Mouse (Mus musculus): Measurements from ENCODE around the gene Olfm2. TPM values are rescaled to one million over a fixed set of nuclear protein-coding genes. Genes with fewer than 3 reads are reported as not detected.
"Not testable (repeated sequence)": the region's sequence is repeated elsewhere in the genome, so short reads cannot be mapped to it uniquely, and the experiment has no call there.

Olfm2 gene
- total RNA-seq, 2 experiments from 2014 or later = 3.3 to 6.4 TPM

DNA sequence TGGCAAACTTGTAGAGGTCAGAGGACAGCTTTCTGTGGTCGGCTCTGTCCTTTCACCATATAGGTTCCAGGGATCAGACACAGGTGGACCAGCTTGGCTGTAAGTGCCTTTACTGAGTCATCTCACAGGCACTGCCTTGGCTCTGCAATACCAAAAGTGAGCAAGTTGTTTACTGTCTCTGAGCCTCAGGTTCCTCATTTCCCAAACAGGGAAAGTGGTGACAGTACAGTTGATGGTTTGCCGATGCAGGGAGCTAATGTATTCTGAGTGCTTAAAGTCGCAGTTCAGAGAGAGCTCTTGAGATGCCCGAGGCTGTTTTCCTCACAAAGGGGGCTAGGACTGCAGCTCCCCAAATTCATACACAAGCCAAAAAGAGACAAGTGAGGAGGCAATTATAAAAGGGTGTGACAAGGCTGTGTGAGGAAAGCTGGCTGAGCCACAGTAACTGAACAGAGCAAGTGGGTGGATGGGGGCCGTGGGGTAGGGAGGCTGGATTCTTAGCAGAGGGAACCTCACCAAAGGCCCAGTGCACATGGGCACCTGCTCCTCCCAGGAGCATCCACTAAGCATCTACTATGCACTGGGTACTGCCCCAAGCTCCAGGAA is 49.9 kb downstream of the Olfm2 start:
- DNase-seq = no peak

DNA sequence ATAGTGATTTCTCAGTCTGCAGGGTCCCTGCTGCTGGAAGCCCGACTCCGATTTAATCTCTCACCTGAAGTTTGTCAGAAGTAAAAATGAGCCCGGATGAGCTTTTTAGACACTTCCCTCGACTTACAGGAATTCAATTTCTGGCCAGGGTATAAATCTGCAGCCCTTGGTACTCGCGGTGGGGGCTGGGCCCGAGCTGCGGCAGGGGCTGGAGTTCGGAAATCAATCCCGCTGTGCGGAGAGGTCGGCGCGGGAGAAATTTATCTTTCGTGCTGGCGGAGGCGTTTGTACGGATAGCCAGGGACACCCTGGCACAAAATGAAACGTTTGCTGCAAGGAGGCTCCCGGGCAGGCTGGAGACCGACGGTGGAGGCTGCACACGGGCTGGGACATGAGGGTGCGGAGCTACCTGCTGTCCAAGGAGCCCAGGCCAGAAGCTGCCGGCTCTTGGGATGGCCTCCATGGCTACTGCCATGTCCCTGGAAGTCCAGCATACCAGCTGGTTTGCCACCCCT is 51.4 kb downstream of the Olfm2 start:
- DNase-seq = peak; percentile 47

DNA sequence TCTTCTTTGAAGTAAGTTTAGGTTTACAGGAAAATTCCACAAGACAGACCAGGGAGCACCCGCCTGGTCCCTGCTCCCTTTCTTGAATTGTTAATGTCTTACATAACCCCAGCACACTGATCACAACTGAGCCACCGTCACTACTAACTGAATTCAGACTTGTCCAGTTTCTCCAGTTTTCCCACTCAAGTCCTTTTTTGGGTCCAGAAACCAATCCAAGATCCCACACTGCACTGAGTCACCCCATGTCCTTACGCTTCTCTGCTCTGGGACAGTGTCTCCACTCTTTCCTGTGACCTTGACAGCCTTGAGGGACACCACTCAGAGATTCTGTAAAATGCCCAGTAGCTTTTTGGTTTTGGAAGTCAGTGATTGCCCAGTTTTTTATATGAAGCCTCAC is 53.3 kb downstream of the Olfm2 start:
- DNase-seq = no peak

DNA sequence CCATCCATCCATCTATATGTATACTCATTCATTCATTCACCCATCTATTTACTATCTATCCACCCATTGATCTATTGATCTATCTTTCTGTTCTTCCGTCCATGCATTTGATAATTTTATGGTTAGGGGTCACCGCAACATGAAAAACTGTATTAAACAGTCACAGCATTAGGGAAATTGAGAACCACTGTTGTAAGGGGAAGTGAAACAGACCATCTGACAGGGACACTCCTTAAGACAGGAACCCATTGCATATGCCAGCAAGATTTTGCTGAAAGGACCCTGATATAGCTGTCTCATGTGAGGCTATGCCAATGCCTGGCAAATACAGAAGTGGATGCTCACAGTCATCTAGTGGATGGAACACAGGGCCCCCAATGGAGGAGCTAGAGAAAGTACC is 55.7 kb downstream of the Olfm2 start:
- not testable (repeated sequence) for DNase-seq

DNA sequence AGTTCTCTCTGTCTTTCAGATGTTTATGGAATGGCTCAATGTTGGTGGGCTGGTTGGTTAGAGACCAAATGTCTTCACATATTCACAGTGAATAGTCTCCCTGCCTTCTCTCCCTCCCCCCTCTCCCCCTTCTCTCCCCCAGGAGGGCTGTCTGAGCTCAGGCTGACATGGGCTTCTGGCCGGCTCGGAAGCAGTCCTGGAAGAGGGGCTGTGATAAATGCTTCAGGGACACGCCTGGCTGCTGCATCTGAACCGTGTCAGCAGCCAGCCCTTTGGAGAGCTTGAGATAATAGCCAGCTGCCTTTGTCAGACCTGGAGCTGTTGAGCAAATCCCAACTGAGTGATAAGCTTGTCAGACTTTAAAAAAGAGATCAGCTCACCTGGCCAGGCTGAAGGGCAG is 56.2 kb downstream of the Olfm2 start:
- DNase-seq = no peak

DNA sequence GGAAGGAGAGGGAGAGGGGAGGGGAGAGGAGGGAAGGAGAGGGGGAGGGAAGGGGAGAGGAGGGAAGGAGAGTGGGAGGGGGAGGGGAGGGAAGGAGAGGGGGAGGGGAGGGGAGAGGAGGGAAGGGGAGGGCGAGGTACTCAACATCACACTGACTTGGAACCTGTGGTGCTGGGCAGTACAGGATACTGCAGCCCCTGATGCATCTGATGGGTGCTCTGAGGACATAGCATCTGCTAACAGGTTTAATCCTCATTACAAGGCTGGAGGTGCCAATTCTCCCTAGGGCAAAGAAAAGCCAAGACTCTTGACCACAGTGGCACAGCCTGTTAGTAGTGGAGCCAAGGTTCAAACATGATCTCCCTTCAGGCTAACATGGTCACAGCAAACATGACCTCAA is 56.7 kb downstream of the Olfm2 start:
- no peak for DNase-seq

DNA sequence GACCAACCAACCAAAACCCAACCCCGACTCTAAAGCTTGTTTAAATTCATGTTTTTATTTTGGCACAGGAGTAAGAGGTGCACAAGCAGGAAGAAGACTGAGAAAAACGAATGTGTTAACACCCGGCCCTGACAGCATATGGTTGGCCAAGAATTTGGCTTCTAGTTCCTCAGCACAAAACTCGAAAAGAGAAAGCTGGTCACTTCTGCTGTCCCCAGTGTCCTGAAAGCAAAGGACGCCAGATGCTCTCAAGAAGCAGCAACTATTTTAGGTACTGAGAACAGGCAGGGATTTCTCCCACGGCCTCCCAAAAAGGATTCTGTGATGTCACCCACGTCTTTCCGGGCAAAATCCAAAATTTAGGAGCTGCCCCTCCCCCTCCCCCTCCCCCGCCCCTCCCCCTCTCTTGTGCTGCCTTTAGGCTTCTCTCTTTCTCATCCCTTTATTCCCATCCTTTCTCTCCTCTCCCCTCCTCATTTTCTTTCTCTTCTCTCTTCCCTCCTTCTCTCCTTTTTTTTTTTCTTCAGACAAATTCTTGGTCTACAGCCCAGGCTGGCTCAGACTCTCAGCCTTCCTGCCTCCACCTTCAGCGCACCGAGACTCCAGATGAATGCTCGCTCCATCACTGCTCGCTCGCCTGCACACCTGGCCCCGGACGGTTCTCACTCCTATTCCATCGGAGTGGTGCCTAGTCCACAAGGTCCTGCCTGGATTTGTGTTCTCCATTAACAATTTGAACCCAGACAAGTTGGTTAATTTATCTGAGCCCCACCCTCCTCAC is 60.9 kb downstream of the Olfm2 start:
- no peak for DNase-seq

DNA sequence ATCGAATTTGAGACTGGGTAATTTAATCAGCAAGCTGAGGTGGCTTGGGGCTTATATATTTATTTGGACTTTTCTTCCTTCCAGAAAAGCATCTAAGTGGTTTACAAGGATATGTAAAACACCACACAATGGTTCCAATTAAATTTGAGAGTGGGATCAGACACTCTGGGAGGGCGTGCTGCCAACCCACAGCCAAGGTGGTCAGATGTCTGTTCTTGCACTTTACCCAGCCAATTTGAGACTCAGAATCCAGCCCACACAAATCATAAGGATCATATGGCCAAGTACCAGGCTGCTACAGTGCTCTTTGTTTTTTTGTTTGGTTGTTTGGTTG is 63.8 kb downstream of the Olfm2 start:
- DNase-seq = no peak

DNA sequence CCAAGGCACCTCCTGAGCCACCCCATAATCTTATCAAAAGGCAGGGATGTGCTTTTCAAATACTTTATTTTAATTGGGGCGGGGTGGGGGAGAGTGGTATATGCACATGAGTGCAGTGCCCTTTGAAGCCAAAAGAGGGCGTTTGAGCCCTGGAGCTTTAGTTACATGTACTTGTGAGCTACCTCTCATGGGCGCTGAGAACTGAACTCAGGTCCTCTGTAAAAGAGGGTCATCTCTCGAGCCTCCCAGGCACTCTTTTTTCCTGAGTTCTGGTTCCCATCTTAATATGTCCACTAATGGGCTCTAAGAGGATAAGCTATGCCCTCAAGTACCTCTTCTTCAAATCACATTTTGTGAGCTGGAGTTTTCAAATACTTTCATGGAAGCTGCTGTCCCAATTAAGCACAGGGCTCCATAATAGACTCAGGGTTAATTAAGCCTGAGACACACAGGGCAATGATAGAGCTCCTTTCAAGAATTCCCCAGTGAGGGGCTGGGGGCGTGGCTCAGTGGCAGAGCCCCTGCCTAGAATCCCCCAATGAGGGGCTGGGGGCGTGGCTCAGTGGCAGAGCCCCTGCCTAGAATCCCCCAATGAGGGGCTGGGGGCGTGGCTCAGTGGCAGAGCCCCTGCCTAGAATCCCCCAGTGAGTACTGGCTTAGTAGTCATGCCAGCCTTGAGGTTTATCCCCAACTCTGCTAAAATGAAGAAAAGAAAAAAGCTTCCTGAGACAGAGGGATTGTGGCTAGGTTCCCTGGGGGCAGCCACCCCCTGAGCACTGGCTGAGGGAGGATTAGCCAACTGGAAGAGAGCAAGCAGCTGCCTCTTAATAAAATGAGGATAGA is 64.4 kb downstream of the Olfm2 start:
- DNase-seq = no peak

DNA sequence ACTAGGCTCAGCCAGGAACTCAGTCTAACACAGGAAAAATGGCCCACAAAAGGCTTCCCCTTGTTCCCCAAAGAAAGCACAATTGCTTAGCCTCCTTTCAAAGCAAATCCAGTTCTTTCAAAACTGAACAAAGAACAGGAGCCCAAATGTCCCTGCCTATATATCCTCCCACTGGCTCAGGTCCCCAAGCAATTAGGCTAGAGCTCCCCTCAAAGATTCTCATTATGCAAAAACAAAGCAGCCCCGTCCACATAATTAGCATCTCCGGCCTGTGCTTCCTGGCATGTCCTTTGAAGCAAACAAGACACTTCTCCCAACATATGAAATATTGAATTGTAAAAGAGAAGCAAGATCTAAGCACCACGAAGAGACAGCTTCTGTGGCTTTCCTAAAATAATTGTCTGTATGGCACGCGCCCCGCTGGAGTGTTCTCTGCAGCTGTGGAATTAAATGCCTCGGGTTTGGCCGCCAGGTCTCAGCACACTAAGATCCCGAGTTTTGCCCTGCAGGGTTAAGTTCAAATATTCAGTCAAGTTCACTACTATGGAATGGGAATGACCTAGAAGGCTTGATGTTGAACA is 65.7 kb downstream of the Olfm2 start:
- DNase-seq = no peak

DNA sequence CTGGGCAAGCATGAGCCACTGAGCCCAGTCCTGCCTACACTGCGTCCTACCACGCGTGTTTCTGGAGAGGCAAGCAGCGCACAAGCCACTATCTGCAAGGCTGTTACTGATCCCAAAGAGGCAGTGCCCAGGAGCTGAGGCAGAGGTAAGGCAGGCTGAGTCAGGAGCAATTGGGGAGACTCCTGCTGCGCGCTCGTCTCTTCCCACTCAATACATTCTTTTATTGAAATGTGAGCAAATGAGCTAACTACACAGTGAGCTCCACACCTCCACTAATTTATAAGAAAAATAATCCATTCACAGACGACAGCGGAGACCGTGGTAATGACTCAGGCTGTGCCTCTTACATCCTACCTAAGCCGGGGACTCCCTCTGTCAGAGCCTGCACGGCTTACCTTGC is 68.3 kb downstream of the Olfm2 start:
- no peak for DNase-seq

DNA sequence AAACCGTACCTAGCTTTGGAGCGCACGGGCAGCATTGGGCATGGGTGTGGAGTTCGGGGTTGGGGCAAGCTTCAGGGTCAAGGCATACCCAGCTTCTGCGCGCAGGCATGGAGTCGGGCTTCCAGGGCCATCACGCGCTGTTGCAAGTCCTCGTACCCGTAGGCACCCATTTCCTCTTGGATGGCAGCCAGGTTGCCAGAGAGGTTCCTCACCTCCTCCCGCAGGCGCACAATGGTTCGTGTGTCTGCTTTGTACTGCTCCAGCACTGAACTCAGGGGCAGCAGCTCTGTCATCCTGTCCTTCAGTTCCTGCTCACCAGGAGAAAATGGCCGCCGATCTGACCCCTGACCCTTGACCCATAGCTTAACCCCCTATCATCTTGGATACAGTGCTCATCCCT is 74.1 kb downstream of the Olfm2 start:
- DNase-seq = no peak

DNA sequence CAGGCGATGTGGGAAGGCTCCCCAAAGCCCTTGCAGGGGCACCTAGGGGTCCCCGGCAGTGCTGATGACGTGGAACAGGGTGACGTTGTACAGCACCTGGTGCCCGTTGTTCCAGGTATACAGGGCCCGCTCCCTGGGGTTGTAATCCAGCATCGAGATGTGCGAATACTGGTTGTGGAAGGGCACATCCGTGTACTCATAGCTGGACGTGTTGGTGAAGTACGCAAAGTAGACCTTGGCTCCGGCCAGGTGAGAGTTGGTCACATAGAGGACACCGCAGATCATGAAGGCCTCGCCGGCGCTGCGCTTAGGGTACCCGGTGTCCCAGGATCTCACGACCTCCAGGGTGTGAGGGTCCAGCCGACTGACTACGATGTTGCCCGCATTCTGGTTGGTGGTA is 78.1 kb downstream of the Olfm2 start:
- no peak for DNase-seq

DNA sequence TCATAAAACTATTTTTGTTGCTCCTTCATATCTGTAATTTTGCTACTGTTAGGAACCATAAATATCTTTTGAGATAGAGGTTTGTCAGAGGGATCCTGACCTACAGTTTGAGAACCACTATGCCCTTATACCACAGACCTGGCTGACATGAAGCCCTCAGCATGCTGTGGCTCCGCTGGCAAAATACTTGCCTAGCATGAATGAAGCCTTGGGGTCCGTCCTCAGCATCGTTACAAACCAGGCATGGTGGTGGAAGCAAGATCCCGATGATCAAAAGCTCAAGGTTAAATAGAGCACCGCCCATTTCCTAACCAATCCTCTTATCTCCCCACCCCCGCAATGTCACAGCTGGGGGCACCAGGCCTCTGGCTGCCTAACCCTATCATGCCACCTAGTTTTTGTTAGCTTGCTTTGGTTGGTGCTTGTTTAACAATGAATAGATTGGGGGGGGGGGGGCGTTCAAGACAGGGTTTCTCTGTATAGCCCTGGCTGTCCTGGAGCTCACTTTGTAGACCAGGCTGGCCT is 79.6 kb downstream of the Olfm2 start:
- no peak for DNase-seq

DNA sequence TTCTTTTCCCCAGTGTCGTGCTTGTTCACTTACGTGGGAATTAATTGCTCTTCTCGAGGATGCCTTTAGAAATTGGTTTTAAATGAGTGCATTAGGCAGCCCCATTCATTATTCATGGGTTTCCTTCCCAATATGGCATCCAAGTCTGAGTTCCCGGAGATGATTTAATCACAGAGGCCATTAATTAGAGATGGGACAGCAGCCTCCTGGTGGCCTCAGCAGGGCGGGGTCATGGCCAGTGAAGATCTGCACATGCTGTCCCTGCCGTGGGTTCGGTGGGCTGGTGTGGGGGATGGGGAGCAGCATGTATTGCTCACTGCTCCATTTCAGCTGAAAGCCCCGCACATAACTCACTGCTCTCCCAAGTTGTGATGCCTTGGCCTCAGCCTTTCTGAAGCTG is 80.2 kb downstream of the Olfm2 start:
- no peak for DNase-seq

DNA sequence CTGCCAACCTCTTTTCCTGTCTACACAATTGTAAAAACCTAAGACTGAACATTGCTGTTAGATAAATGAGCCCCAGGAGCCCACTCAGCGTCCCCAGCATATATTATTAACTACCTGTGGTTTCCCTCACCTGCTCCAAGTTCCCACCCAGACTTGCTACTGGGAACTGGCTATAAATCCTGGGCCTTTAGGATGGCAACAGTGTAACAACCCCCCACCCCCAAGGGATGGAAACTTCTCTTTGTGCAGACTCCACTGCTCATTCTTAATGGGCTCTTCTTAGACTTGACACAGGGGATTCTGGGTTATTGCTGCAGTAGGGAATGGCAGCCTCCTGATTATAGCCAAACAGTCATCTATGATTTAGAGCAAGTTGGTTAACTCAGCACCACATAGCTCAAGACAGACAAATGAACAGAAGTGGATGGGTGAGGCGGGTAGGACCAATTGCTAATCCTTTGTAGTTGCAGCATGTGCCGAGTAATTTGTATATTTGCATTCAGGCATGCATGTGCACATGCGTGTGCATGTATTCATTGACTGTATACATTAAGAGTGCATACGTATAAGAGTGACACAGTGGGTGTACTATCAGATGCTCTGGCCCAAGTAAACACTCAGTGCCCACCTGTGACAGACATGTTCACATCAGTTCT is 81.0 kb downstream of the Olfm2 start:
- no peak for DNase-seq

DNA sequence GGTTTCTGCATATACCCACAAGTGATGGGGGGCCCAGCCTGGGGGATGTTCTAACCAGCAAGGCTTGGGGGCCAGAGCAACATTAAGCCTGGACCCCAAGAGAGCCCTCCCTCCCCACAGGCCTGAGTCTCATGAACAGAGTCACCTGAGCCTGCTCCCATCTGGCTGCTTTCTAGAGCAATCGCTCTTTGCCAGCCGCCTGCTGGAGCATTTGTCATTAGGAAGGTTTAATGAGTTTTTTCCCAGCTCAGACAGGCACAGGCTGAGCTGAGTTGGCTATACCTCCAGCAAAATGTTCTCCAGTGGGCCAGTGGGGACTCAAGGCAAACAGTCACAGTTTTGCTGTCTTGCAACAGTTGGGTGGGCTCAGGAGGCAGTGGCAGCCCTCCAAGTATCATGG is 81.8 kb downstream of the Olfm2 start:
- no peak for DNase-seq

DNA sequence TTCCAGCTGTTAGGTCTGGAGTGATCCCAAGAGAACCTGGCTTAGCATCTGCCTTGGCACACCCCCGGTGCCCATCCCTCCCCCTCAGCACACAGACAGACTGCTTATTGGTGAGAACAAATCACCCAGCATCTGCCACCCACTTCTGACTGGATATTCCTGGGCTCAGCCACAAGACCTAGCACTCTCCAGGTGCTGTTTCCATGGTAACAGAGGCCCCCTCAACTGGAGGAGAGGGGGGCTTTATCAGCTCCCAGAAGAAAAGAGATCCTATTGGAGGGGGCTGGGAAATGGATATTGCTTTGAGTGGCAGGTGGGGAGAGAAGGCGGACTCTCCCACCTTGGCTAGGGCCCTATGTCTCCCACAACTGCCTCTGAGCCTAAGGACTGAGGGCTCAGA is 82.2 kb downstream of the Olfm2 start:
- DNase-seq = no peak

DNA sequence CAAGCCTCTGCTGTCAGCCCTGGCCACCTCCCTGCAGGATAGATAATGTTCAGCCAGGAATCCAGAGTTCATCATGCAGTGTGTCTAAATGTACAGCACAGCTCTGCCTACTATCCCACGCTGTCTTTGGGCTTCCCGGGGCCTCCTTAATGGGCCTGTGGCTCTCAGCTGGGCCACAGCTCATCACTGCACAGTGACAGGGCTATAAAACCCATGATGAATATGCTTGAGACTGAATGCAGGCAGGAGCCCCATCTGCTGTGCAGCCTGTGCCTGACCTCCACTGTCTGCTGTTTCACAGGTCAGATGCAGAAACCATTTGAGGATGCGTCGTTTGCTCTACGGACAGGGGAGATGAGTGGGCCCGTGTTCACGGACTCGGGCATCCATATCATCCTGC is 83.3 kb downstream of the Olfm2 start:
- no peak for DNase-seq

DNA sequence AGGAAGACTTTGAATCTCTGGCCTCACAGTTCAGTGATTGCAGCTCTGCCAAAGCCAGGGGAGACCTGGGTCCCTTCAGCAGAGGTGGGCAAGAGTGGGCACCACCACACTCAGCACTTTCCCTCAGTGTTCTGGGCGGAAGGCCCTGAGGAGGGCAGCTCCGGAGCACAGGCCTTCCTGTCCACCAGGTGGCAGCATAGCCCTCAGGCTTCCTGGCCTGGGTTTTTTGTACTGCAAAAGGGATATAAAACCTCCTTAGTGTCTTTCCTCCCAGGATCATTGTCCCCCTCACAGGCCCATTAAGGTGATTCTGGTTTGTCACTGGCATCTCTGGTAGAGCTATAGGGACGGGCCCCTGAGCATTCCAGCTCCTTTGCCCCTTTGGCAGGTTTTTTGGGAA is 83.8 kb downstream of the Olfm2 start:
- peak; percentile 85 for DNase-seq

DNA sequence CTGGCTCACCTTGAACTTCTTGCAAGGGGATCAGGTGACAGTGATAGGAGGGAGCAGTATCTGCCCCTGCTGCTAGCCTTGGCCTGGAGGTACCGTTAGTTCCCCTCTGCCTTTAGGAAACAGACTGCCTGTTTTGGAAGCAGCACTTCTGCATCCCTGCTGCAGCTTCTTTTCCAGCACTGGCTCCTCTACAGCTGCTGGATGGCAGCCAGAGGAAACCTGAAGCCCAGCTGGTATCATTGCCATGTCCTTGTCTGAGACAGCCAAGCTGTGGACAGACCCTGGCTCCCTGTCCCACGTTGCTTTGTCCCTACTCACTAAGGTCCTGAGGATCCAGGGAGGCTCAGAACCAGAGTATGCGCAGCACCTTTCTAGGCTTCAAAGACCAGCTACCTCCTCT is 88.6 kb downstream of the Olfm2 start:
- peak; percentile 72 for DNase-seq

DNA sequence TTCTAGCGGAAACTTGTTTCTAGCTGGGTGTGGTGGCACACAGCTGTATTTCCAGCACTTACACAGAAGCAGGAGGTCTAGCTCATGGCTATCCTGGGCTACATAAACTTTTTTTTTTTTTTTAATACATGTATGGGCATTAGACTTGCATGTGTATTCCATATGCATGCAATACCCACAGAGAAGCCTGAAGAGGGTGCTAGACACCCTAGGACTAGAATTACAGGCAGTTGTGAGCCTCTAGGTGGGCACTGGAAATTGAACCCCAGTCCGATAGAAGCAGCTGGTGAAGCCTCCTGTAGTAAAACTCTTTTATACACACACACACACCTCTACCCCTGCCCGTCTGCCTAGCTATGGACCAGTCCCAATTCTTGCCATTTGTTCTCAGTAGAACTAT is 92.3 kb downstream of the Olfm2 start:
- no peak for DNase-seq

Measured in adrenal gland, postnatal 10 days (tissue).